Mouse (Mus musculus): ENCODE results near the gene Mars2. TPM values are rescaled to one million over a fixed set of nuclear protein-coding genes. Genes with fewer than 3 reads are reported as not detected.

Mars2 gene
- polyA plus RNA-seq, 1 experiment from 2014 or later, result 2.4 TPM

DNA sequence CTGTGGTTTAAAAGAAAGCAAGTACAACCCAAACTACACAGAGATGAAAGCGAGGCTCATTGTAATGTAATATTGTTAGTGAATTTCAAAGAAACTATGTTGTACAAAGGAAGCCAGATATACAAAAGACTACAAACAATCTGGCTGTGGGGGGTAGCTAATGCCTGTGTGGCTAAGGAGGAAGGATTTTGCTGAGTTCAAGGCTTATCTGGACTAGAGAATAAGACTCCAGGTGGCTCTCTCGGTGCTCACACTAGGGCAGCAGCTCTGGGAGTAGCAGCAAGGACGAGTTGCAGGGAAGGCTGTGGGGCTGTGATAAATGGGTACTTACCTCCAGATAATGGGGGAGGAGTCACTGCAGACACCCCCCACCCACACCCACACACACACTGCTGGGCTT, 38.3 kb upstream of the Mars2 start:
- 47% methylated on average over 3 of the region's 3 CpGs for WGBS
- no peak overlapping the region for H3K4me2 ChIP-seq (ENCODE audit: low read depth, severe bottlenecking)
- no peak overlapping the region for H3K9ac ChIP-seq (ENCODE audit: low read length)
- H3K27ac ChIP-seq (replicated peaks; ENCODE audit: low read depth, low read length), result no peak overlapping the region
- H3K9me3 ChIP-seq (ENCODE audit: control insufficient read depth, low read length), result no peaks in the 10 kb centered on the region
- H3K27me3 ChIP-seq (ENCODE audit: control insufficient read depth, insufficient read depth, low read length), result no peaks in the 10 kb centered on the region
- H3K4me1 ChIP-seq (ENCODE audit: control insufficient read depth, insufficient read depth, low read length), result 0 out of 2 replicates have a peak, but pooled peaks cover 2% of the 10 kb centered on the region
- no peak for ATAC-seq (ENCODE audit: insufficient number of reproducible peaks, low FRiP score, low TSS enrichment, low read depth)
- DNase-seq (ENCODE audit: low spot score), result no peak
- H3K4me3 ChIP-seq (ENCODE audit: low read depth, low read length), result no peak overlapping the region
- peaks cover 2% of the 10 kb centered on the region; the same call in 1 of the 2 replicates for H3K36me3 ChIP-seq (ENCODE audit: control insufficient read depth, insufficient read depth, low read length)

DNA sequence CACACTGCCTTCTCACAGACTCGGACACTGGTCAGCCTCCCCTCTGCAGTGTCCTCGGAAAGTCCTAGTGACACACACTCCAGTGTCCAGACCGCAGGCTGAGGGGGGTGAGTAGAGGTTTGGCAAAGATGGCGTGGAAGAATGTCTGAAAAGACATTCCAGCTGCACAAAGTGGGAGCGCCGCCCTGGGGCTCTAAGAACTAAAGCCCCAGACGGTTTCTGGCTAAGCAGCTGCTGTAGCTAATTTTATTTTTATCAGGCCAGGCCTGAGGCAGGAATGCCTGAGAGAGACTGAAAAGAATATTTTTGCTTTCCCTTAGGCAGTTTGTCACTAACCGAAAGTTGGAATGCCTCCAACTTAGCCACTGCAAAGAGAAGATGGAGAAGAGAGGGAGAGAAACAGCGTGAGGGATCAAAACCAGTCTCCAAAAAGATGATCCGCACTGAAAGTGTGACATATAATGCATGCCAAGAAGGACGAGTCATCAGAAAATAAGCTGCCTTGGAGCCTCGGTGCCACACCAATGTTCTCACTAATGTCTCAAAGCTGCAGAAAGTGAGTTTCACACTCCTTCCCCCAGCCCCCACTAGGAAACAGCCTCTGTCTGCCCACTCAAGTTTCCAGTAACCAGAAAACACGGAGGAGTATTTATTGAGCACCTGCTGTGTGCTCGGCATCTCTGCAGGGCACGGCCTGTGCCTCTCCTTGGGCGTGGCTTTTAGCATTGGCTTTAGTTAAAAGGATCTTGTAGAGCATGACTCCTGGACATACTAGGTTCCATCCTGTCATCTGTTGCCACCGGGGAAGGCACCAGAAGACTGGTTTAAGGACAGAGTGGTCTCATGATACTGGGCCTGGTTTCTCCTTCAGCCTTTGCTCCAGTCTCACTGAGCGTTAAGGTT, 34.9 kb upstream of the Mars2 start:
- Histone ChIP-seq H3K36me3 (ENCODE audit: control insufficient read depth, insufficient read depth, low read length) (peaks cover 2% of the 10 kb centered on the region; the same call in 1 of the 2 replicates), H3K4me3 (ENCODE audit: low read depth, low read length) (no peak overlapping the region), H3K4me2 (ENCODE audit: low read depth, severe bottlenecking) (no peak overlapping the region), H3K9ac (ENCODE audit: low read length) (no peak overlapping the region), H3K27ac (replicated peaks; ENCODE audit: low read depth, low read length) (no peak overlapping the region), H3K27me3 (ENCODE audit: control insufficient read depth, insufficient read depth, low read length) (no peaks in the 10 kb centered on the region), H3K9me3 (ENCODE audit: control insufficient read depth, low read length) (no peaks in the 10 kb centered on the region), H3K4me1 (ENCODE audit: control insufficient read depth, insufficient read depth, low read length) (no peaks in the 10 kb centered on the region)
- WGBS, result 75% methylated on average over 18 of the region's 18 CpGs
- ATAC-seq (ENCODE audit: insufficient number of reproducible peaks, low FRiP score, low TSS enrichment, low read depth), result no peak
- DNase-seq (ENCODE audit: low spot score), result no peak

DNA sequence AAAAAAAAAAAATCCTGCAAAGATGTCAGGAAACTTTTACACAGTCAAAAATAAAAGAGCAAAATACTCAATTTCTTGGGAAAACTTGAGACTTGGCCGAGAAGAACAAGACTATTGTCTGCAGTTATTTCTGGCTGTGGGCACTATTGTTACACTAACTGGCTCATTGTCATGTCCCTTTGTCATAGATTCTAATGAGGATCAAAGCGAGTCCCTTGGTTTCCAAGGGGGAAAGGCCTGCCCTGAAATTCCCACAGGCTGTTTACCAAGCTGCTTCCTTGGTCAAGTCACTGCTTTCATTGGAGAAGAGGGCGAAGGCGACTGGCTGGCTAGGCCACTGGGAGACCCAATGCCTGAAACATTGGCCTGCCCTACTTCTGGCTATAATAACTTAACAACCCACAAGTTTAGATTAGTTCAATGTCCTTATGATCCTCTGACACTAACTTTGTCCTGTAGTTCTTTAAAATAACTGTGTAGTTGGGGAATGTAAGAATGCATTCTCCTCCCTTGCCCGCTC, 31.1 kb upstream of the Mars2 start:
- Histone ChIP-seq H3K36me3 (ENCODE audit: control insufficient read depth, insufficient read depth, low read length) (peaks cover 2% of the 10 kb centered on the region; the same call in 1 of the 2 replicates), H3K4me2 (ENCODE audit: low read depth, severe bottlenecking) (no peak overlapping the region), H3K27me3 (ENCODE audit: control insufficient read depth, insufficient read depth, low read length) (no peaks in the 10 kb centered on the region), H3K27ac (replicated peaks; ENCODE audit: low read depth, low read length) (no peak overlapping the region), H3K4me1 (ENCODE audit: control insufficient read depth, insufficient read depth, low read length) (peaks cover 6% of the 10 kb centered on the region), H3K9me3 (ENCODE audit: control insufficient read depth, low read length) (no peaks in the 10 kb centered on the region), H3K4me3 (ENCODE audit: low read depth, low read length) (no peak overlapping the region), H3K9ac (ENCODE audit: low read length) (no peak overlapping the region)
- WGBS, result 64% methylated on average over 5 of the region's 5 CpGs
- ATAC-seq (ENCODE audit: insufficient number of reproducible peaks, low FRiP score, low TSS enrichment, low read depth) (no peak), DNase-seq (ENCODE audit: low spot score) (no peak)

DNA sequence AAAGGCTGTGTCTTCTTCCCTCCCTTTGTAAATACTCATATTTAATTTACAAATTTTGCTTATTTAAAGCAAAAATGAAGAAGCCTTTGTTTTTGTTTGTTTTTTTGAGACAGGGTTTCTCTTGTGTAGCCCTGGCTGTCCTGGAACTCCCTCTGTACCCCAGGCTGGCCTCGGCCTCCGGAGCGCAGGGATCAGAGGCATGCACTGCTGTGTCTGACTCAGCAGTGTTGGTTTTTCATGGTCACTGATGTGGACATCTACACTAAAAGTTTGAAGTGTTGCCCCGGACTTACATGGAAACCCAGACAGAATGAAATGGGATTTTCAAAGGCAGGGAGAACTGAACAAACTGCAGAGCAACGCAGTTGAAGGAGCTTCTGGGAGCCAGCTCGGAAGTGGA, 29.4 kb upstream of the Mars2 start:
- 93% methylated on average over 6 of the region's 6 CpGs for WGBS
- Histone ChIP-seq H3K9ac (ENCODE audit: low read length) (no peak overlapping the region), H3K4me1 (ENCODE audit: control insufficient read depth, insufficient read depth, low read length) (peaks cover 10% of the 10 kb centered on the region), H3K36me3 (ENCODE audit: control insufficient read depth, insufficient read depth, low read length) (no peaks in the 10 kb centered on the region), H3K9me3 (ENCODE audit: control insufficient read depth, low read length) (no peaks in the 10 kb centered on the region), H3K27me3 (ENCODE audit: control insufficient read depth, insufficient read depth, low read length) (no peaks in the 10 kb centered on the region), H3K4me2 (ENCODE audit: low read depth, severe bottlenecking) (no peak overlapping the region), H3K27ac (replicated peaks; ENCODE audit: low read depth, low read length) (no peak overlapping the region), H3K4me3 (ENCODE audit: low read depth, low read length) (no peak overlapping the region)
- ATAC-seq (ENCODE audit: insufficient number of reproducible peaks, low FRiP score, low TSS enrichment, low read depth), result no peak
- DNase-seq (ENCODE audit: low spot score), result no peak

DNA sequence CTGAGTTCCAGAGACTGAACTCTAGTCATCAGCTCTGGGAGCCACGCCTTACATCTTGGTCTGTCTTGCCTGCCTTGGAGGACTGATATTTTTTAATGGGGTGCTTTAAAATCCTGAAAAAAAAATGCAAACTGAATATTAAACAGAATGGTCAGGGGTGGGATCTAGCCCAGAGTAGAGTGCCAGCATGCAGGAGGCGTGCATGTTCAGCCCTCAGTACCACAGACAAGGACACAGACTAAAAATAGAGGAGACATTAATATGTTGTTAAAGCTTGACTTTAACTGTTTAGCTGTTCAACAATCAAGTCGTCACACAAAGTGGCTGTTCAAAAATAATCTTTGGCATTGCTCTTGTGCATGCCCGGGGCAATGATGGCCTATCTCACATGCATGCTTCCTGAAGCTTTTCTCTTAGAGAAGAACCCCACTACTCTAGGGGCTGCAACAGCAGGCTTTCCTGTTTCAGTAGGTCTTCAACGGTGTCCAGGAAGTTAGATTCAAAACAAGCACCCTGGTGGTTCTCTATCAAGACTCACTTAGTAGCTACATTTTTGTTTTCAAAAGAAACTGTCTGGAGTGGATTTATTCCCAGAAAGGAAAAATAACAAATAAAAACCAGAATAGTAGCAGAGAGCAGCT, 28.4 kb upstream of the Mars2 start:
- Histone ChIP-seq H3K4me3 (ENCODE audit: low read depth, low read length) (no peak overlapping the region), H3K9ac (ENCODE audit: low read length) (no peak overlapping the region), H3K4me1 (ENCODE audit: control insufficient read depth, insufficient read depth, low read length) (peaks cover 10% of the 10 kb centered on the region), H3K4me2 (ENCODE audit: low read depth, severe bottlenecking) (no peak overlapping the region), H3K36me3 (ENCODE audit: control insufficient read depth, insufficient read depth, low read length) (no peaks in the 10 kb centered on the region), H3K27ac (replicated peaks; ENCODE audit: low read depth, low read length) (0 out of 2 replicates have a peak overlapping the region, but pooled peaks have one; percentile 21), H3K9me3 (ENCODE audit: control insufficient read depth, low read length) (no peaks in the 10 kb centered on the region), H3K27me3 (ENCODE audit: control insufficient read depth, insufficient read depth, low read length) (no peaks in the 10 kb centered on the region)
- 84% methylated on average over 5 of the region's 5 CpGs for WGBS
- ATAC-seq (ENCODE audit: insufficient number of reproducible peaks, low FRiP score, low TSS enrichment, low read depth) (no peak), DNase-seq (ENCODE audit: low spot score) (no peak)

DNA sequence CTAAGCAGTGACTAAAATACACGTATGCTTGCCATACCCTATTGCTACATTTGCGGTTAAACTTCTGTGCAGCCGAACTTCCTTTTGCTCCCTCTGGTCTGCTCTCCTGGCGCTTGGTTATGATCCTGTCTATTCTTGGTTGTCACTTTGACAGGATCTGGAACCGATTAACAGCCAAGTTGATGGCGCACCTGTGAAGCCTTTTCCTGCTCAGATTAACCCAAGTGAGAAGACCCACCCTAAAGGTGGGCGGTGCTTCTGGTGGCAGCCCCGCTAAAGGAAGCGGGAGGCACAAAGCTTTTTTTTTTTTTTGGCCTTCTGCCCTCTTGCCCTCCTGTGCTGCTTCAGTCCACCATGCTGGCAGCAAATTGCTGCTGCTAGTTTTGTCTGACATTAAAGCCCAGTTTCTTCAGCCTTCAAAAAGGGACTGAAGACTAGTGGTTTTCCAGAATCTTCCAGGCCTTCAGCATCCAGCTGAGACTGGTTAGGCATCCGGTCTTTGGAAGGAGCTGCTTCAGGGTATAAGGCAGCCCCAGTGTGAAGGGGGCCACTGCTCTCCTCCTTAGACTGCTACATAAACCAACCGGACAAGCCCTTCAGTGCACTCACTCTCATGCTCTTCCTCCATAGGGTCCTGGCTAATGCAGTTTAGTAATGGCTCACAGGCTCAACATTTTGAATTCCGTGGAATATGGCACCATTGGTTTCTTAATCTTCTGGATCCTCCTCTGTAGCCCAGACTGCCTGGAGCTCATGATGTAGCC, 26.6 kb upstream of the Mars2 start:
- H3K4me3 ChIP-seq (ENCODE audit: low read depth, low read length), result no peak overlapping the region

DNA sequence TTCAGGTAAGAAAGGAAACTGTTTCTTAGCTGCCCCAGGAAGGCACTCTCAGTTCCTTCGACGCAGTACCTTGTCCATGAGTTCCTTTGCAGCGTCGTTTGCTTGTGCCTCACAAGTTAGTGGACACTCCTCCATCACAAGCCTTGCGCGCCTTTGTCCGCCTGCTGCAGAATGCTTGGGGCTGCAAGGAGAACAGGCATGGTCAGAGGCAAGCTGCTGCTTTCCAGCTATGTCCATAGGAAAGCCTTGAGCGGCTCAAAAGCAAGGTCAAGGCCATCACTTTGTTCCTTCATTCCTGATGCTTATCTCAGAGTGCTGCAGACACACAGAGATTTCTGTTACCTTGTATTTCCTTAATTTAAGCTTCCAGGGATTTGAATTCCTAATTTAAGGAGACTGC, 25.9 kb upstream of the Mars2 start:
- Histone ChIP-seq H3K9me3 (ENCODE audit: control insufficient read depth, low read length) (no peaks in the 10 kb centered on the region), H3K27me3 (ENCODE audit: control insufficient read depth, insufficient read depth, low read length) (no peaks in the 10 kb centered on the region), H3K27ac (replicated peaks; ENCODE audit: low read depth, low read length) (peak overlapping the region; percentile 52; the same call in 1 of the 2 replicates), H3K36me3 (ENCODE audit: control insufficient read depth, insufficient read depth, low read length) (no peaks in the 10 kb centered on the region), H3K9ac (ENCODE audit: low read length) (no peak overlapping the region), H3K4me2 (ENCODE audit: low read depth, severe bottlenecking) (no peak overlapping the region), H3K4me3 (ENCODE audit: low read depth, low read length) (no peak overlapping the region), H3K4me1 (ENCODE audit: control insufficient read depth, insufficient read depth, low read length) (peaks cover 14% of the 10 kb centered on the region)
- 79% methylated on average over 8 of the region's 8 CpGs for WGBS
- ATAC-seq (ENCODE audit: insufficient number of reproducible peaks, low FRiP score, low TSS enrichment, low read depth) (no peak), DNase-seq (ENCODE audit: low spot score) (no peak)

More for the DNA sequence above, 26.6 kb upstream of the Mars2 start:
- H3K4me2 ChIP-seq (ENCODE audit: low read depth, severe bottlenecking), result 0 out of 2 replicates have a peak overlapping the region, but pooled peaks have one; percentile 8
- WGBS, result 19% methylated on average over 12 of the region's 12 CpGs
- no peaks in the 10 kb centered on the region for H3K27me3 ChIP-seq (ENCODE audit: control insufficient read depth, insufficient read depth, low read length)
- no peaks in the 10 kb centered on the region for H3K36me3 ChIP-seq (ENCODE audit: control insufficient read depth, insufficient read depth, low read length)
- ATAC-seq (ENCODE audit: insufficient number of reproducible peaks, low FRiP score, low TSS enrichment, low read depth) (peak; percentile 36; the same call in 1 of the 2 replicates), DNase-seq (ENCODE audit: low spot score) (peak; percentile 75)
- H3K9ac ChIP-seq (ENCODE audit: low read length), result no peak overlapping the region
- peak overlapping the region; percentile 52; the same call in 1 of the 2 replicates for H3K27ac ChIP-seq (replicated peaks; ENCODE audit: low read depth, low read length)
- H3K4me1 ChIP-seq (ENCODE audit: control insufficient read depth, insufficient read depth, low read length), result peaks cover 12% of the 10 kb centered on the region
- H3K9me3 ChIP-seq (ENCODE audit: control insufficient read depth, low read length), result no peaks in the 10 kb centered on the region

DNA sequence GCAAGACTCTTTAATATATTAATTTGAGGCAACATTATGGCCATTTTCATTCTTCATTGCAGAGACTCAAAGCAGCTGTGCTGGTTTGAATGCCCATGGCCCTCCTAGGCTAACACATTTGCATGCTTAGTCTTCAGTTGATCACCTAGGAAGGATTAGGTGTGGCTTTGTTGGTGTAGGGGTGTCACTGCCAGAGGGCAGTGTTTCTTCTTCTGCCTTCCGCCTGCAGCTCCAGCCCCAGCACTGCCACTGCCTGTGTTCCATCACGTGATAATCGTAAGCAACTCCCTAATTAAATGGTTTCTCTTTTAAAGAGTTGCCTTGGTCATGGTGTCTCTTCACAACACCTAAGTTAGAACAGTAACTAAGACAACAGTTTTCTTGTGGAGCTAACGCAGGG, 24.2 kb upstream of the Mars2 start:
- no peak overlapping the region for H3K9ac ChIP-seq (ENCODE audit: low read length)
- no peak overlapping the region for H3K4me2 ChIP-seq (ENCODE audit: low read depth, severe bottlenecking)
- WGBS, result 87% methylated on average over 4 of the region's 4 CpGs
- no peaks in the 10 kb centered on the region for H3K9me3 ChIP-seq (ENCODE audit: control insufficient read depth, low read length)
- DNase-seq (ENCODE audit: low spot score), result no peak
- no peak overlapping the region for H3K27ac ChIP-seq (replicated peaks; ENCODE audit: low read depth, low read length)
- peaks cover 23% of the 10 kb centered on the region for H3K4me1 ChIP-seq (ENCODE audit: control insufficient read depth, insufficient read depth, low read length)
- no peaks in the 10 kb centered on the region for H3K36me3 ChIP-seq (ENCODE audit: control insufficient read depth, insufficient read depth, low read length)
- no peak for ATAC-seq (ENCODE audit: insufficient number of reproducible peaks, low FRiP score, low TSS enrichment, low read depth)
- no peaks in the 10 kb centered on the region for H3K27me3 ChIP-seq (ENCODE audit: control insufficient read depth, insufficient read depth, low read length)
- H3K4me3 ChIP-seq (ENCODE audit: low read depth, low read length), result no peak overlapping the region
